Mouse (Mus musculus) CH12.LX (cell line): ENCODE data around the gene Acsbg1.

Experiments used
- CTCF ChIP-seq, 2 experiments: IDR thresholded peaks in 1 of 2; conservative IDR thresholded peaks in 1 of 2; 2 replicates each; pipeline ENCODE4 v1.5.1; 2011 to 2012; ENCODE audit warnings: low read depth in 2 of 2, low read length in 2 of 2, improper control_type of control experiment in 1 of 2, inconsistent platforms in 1 of 2, mild to moderate bottlenecking in 1 of 2, moderate library complexity in 1 of 2
- ETS1 ChIP-seq: conservative IDR thresholded peaks from 2 replicates; pipeline ENCODE4 v1.6.1; 2012; ENCODE audit warnings: low read depth, mild to moderate bottlenecking, inconsistent platforms, low read length, improper control_type of control experiment, moderate library complexity
- JUND ChIP-seq: conservative IDR thresholded peaks from 2 replicates; pipeline ENCODE4 v1.6.1; 2011; ENCODE audit warnings: low read depth, low read length, improper control_type of control experiment
- KAT2A ChIP-seq: IDR thresholded peaks from 2 replicates; pipeline ENCODE4 v1.6.1; 2012; ENCODE audit warnings: low read length, improper control_type of control experiment, inconsistent platforms; ENCODE audit not compliant: insufficient replicate concordance
- MAFK ChIP-seq: IDR thresholded peaks from 2 replicates; pipeline ENCODE4 v1.6.1; 2011; ENCODE audit warnings: low read length, improper control_type of control experiment; ENCODE audit not compliant: insufficient replicate concordance
- TBP ChIP-seq: conservative IDR thresholded peaks from 2 replicates; pipeline ENCODE4 v1.6.1; 2011; ENCODE audit warnings: low read depth, low read length, improper control_type of control experiment
- USF2 ChIP-seq: conservative IDR thresholded peaks from 2 replicates; pipeline ENCODE4 v1.6.1; 2011; ENCODE audit warnings: low read depth, low read length, improper control_type of control experiment

GRCm38 (mm10) chr9:54658773-54659172 lies 2.9 kb downstream of the Acsbg1 start:
- TF ChIP-seq TBP (no peak), KAT2A (no peak), CTCF (conservative IDR thresholded peaks at IDR 0.05 in 1 of 2, IDR thresholded peaks at IDR 0.05 in 1 of 2; ENCODE audit: low read depth in 2 of 2, low read length in 2 of 2) (no peak), ETS1 (no peak), USF2 (no peak), JUND (no peak), MAFK (no peak)
